Mouse (Mus musculus) ovary, postnatal 14 days (tissue): ENCODE results near the gene Cntn4.

Source experiments
- DNase-seq: peaks from one replicate; pipeline ENCODE4 v3.0.0; 2022; ENCODE audit warnings: low spot score

Cntn4 gene

GRCm38 (mm10) chr6:106463857-106464256 is 786.4 kb downstream of the Cntn4 start:
- DNase-seq: no peak

- DNase-seq: no peak
Observed at GRCm38 (mm10) chr6:106465766-106466165, 788.3 kb downstream of the Cntn4 start.

- DNase-seq: no peak
Observed at GRCm38 (mm10) chr6:106466267-106467029, 789.0 kb downstream of the Cntn4 start.

GRCm38 (mm10) chr6:106471840-106472608 is 794.6 kb downstream of the Cntn4 start:
- DNase-seq: no peak

GRCm38 (mm10) chr6:106473871-106474270 is 796.4 kb downstream of the Cntn4 start:
- no peak for DNase-seq

GRCm38 (mm10) chr6:106481533-106481932 is 804.1 kb downstream of the Cntn4 start:
- no peak for DNase-seq

- DNase-seq: no peak
Observed at GRCm38 (mm10) chr6:106496303-106496702, 818.8 kb downstream of the Cntn4 start.

- DNase-seq: no peak
Observed at GRCm38 (mm10) chr6:106499166-106499565, 821.7 kb downstream of the Cntn4 start.

- no peak for DNase-seq
Observed at GRCm38 (mm10) chr6:106503961-106504360, 826.5 kb downstream of the Cntn4 start.

- no peak for DNase-seq
Observed at GRCm38 (mm10) chr6:106520367-106520766, 842.9 kb downstream of the Cntn4 start.

- no peak for DNase-seq
Observed at GRCm38 (mm10) chr6:106543500-106543899, 866.0 kb downstream of the Cntn4 start.

GRCm38 (mm10) chr6:106561649-106562048 is 884.2 kb downstream of the Cntn4 start:
- DNase-seq: no peak

- no peak for DNase-seq
Observed at GRCm38 (mm10) chr6:106565316-106565715, 887.9 kb downstream of the Cntn4 start.

GRCm38 (mm10) chr6:106565769-106566459 is 888.5 kb downstream of the Cntn4 start:
- no peak for DNase-seq

GRCm38 (mm10) chr6:106566929-106567621 is 889.6 kb downstream of the Cntn4 start:
- DNase-seq: no peak

- no peak for DNase-seq
Observed at GRCm38 (mm10) chr6:106580124-106580523, 902.7 kb downstream of the Cntn4 start.

- DNase-seq: no peak
Observed at GRCm38 (mm10) chr6:106593756-106594155, 916.3 kb downstream of the Cntn4 start.

- DNase-seq: no peak
Observed at GRCm38 (mm10) chr6:106617081-106617480, 939.6 kb downstream of the Cntn4 start.

GRCm38 (mm10) chr6:106621188-106621749 is 943.8 kb downstream of the Cntn4 start:
- DNase-seq: no peak

GRCm38 (mm10) chr6:106643026-106643425 is 965.6 kb downstream of the Cntn4 start:
- DNase-seq: no peak

GRCm38 (mm10) chr6:106645496-106646211 is 968.2 kb downstream of the Cntn4 start:
- DNase-seq: peak; percentile 18
